Mouse (Mus musculus): ENCODE results near the gene Phf14. TPM values are rescaled to one million over a fixed set of nuclear protein-coding genes. Genes with fewer than 3 reads are reported as not detected.

Gene Phf14
- polyA plus RNA-seq, 1 experiment from 2014 or later: 87.7 TPM

- 95% methylated on average over 1 of the region's 1 CpGs for WGBS
- peaks cover 18% of the 10 kb centered on the region for H3K36me3 ChIP-seq (ENCODE audit: insufficient read depth, low read length)
- no peak overlapping the region for H3K27ac ChIP-seq
- no peak for TF ChIP-seq CTCF (IDR thresholded peaks at IDR 0.05; ENCODE audit: low read depth)
- DNase-seq (ENCODE audit: low spot score) (no peak), ATAC-seq (replicated peaks; ENCODE audit: low FRiP score, low read depth) (no peak)
- H3K4me1 ChIP-seq (replicated peaks; ENCODE audit: insufficient read depth, low read length): no peaks in the 10 kb centered on the region
- H3K9ac ChIP-seq (ENCODE audit: low read depth, low read length): no peak overlapping the region
- H3K9me3 ChIP-seq (replicated peaks; ENCODE audit: low read length): no peaks in the 10 kb centered on the region
- H3K27me3 ChIP-seq (ENCODE audit: insufficient read depth, low read length): no peaks in the 10 kb centered on the region
- no peak overlapping the region for H3K4me3 ChIP-seq (replicated peaks; ENCODE audit: low read depth, low read length)
- no peak overlapping the region for H3K4me2 ChIP-seq (ENCODE audit: low read length)
These were observed 86.2 kb downstream of the Phf14 start for GRCm38 (mm10) chr6:11993782-11994181.

GRCm38 (mm10) chr6:11998576-11998975 is 91.0 kb downstream of the Phf14 start:
- 65% methylated on average over 4 of the region's 4 CpGs for WGBS
- no peak overlapping the region for H3K4me3 ChIP-seq (replicated peaks; ENCODE audit: low read depth, low read length)
- ATAC-seq (replicated peaks; ENCODE audit: low FRiP score, low read depth) (no peak), DNase-seq (ENCODE audit: low spot score) (no peak)
- no peak for TF ChIP-seq CTCF (IDR thresholded peaks at IDR 0.05; ENCODE audit: low read depth)
- no peaks in the 10 kb centered on the region for H3K4me1 ChIP-seq (replicated peaks; ENCODE audit: insufficient read depth, low read length)
- H3K27me3 ChIP-seq (ENCODE audit: insufficient read depth, low read length): no peaks in the 10 kb centered on the region
- H3K27ac ChIP-seq: 0 out of 2 replicates have a peak overlapping the region, but pooled peaks have one; percentile 36
- H3K9ac ChIP-seq (ENCODE audit: low read depth, low read length): no peak overlapping the region
- H3K36me3 ChIP-seq (ENCODE audit: insufficient read depth, low read length): peaks cover 16% of the 10 kb centered on the region
- no peaks in the 10 kb centered on the region for H3K9me3 ChIP-seq (replicated peaks; ENCODE audit: low read length)
- no peak overlapping the region for H3K4me2 ChIP-seq (ENCODE audit: low read length)

- WGBS: 82% methylated on average over 1 of the region's 1 CpGs
- no peak overlapping the region for H3K9ac ChIP-seq (ENCODE audit: low read depth, low read length)
- no peaks in the 10 kb centered on the region for H3K27me3 ChIP-seq (ENCODE audit: insufficient read depth, low read length)
- no peak overlapping the region for H3K27ac ChIP-seq
- no peak for DNase-seq (ENCODE audit: low spot score)
- no peak overlapping the region for H3K4me3 ChIP-seq (replicated peaks; ENCODE audit: low read depth, low read length)
- no peaks in the 10 kb centered on the region for H3K9me3 ChIP-seq (replicated peaks; ENCODE audit: low read length)
- no peak for TF ChIP-seq CTCF (IDR thresholded peaks at IDR 0.05; ENCODE audit: low read depth)
- H3K4me1 ChIP-seq (replicated peaks; ENCODE audit: insufficient read depth, low read length): no peaks in the 10 kb centered on the region
- H3K36me3 ChIP-seq (ENCODE audit: insufficient read depth, low read length): peaks cover 16% of the 10 kb centered on the region
- peak; percentile 59; the same call in 1 of the 2 replicates for ATAC-seq (replicated peaks; ENCODE audit: low FRiP score, low read depth)
- H3K4me2 ChIP-seq (ENCODE audit: low read length): no peak overlapping the region
These were observed 91.9 kb downstream of the Phf14 start for GRCm38 (mm10) chr6:11999506-11999905.

- no peak for DNase-seq (ENCODE audit: low spot score)
- Histone ChIP-seq H3K27me3 (ENCODE audit: insufficient read depth, low read length) (no peaks in the 10 kb centered on the region), H3K4me1 (replicated peaks; ENCODE audit: insufficient read depth, low read length) (no peaks in the 10 kb centered on the region), H3K4me2 (ENCODE audit: low read length) (no peak overlapping the region), H3K9me3 (replicated peaks; ENCODE audit: low read length) (no peaks in the 10 kb centered on the region), H3K4me3 (replicated peaks; ENCODE audit: low read depth, low read length) (no peak overlapping the region), H3K27ac (no peak overlapping the region), H3K9ac (ENCODE audit: low read depth, low read length) (no peak overlapping the region), H3K36me3 (ENCODE audit: insufficient read depth, low read length) (no peaks in the 10 kb centered on the region)
- no peak for ATAC-seq (replicated peaks; ENCODE audit: low FRiP score, low read depth)
- 92% methylated on average over 4 of the region's 4 CpGs for WGBS
- TF ChIP-seq CTCF (IDR thresholded peaks at IDR 0.05; ENCODE audit: low read depth): no peak
These were observed 97.8 kb downstream of the Phf14 start for GRCm38 (mm10) chr6:12005455-12005854.

GRCm38 (mm10) chr6:12006001-12006400 is 98.4 kb downstream of the Phf14 start:
- Histone ChIP-seq H3K4me3 (replicated peaks; ENCODE audit: low read depth, low read length) (no peak overlapping the region), H3K27ac (no peak overlapping the region), H3K4me2 (ENCODE audit: low read length) (no peak overlapping the region), H3K9ac (ENCODE audit: low read depth, low read length) (no peak overlapping the region), H3K36me3 (ENCODE audit: insufficient read depth, low read length) (no peaks in the 10 kb centered on the region), H3K4me1 (replicated peaks; ENCODE audit: insufficient read depth, low read length) (no peaks in the 10 kb centered on the region), H3K27me3 (ENCODE audit: insufficient read depth, low read length) (no peaks in the 10 kb centered on the region), H3K9me3 (replicated peaks; ENCODE audit: low read length) (no peaks in the 10 kb centered on the region)
- ATAC-seq (replicated peaks; ENCODE audit: low FRiP score, low read depth) (no peak), DNase-seq (ENCODE audit: low spot score) (no peak)
- WGBS: 94% methylated on average over 1 of the region's 1 CpGs
- no peak for TF ChIP-seq CTCF (IDR thresholded peaks at IDR 0.05; ENCODE audit: low read depth)

- Histone ChIP-seq H3K27ac (no peak overlapping the region), H3K9me3 (replicated peaks; ENCODE audit: low read length) (no peaks in the 10 kb centered on the region), H3K4me3 (replicated peaks; ENCODE audit: low read depth, low read length) (no peak overlapping the region), H3K9ac (ENCODE audit: low read depth, low read length) (no peak overlapping the region), H3K4me2 (ENCODE audit: low read length) (no peak overlapping the region), H3K4me1 (replicated peaks; ENCODE audit: insufficient read depth, low read length) (no peaks in the 10 kb centered on the region), H3K27me3 (ENCODE audit: insufficient read depth, low read length) (no peaks in the 10 kb centered on the region), H3K36me3 (ENCODE audit: insufficient read depth, low read length) (no peaks in the 10 kb centered on the region)
- WGBS: 93% methylated on average over 5 of the region's 5 CpGs
- ATAC-seq (replicated peaks; ENCODE audit: low FRiP score, low read depth) (no peak), DNase-seq (ENCODE audit: low spot score) (no peak)
- no peak for TF ChIP-seq CTCF (IDR thresholded peaks at IDR 0.05; ENCODE audit: low read depth)
These were observed 104.5 kb downstream of the Phf14 start for GRCm38 (mm10) chr6:12012103-12012502.

- Histone ChIP-seq H3K27me3 (ENCODE audit: insufficient read depth, low read length) (no peaks in the 10 kb centered on the region), H3K36me3 (ENCODE audit: insufficient read depth, low read length) (no peaks in the 10 kb centered on the region), H3K9ac (ENCODE audit: low read depth, low read length) (no peak overlapping the region), H3K9me3 (replicated peaks; ENCODE audit: low read length) (no peaks in the 10 kb centered on the region), H3K4me3 (replicated peaks; ENCODE audit: low read depth, low read length) (no peak overlapping the region), H3K4me1 (replicated peaks; ENCODE audit: insufficient read depth, low read length) (no peaks in the 10 kb centered on the region), H3K4me2 (ENCODE audit: low read length) (0 out of 2 replicates have a peak overlapping the region, but pooled peaks have one; percentile 2), H3K27ac (no peak overlapping the region)
- 33% methylated on average over 2 of the region's 2 CpGs for WGBS
- no peak for TF ChIP-seq CTCF (IDR thresholded peaks at IDR 0.05; ENCODE audit: low read depth)
- peak; percentile 58 for DNase-seq (ENCODE audit: low spot score)
- ATAC-seq (replicated peaks; ENCODE audit: low FRiP score, low read depth): peak; percentile 80; the same call in 1 of the 2 replicates
These were observed 106.4 kb downstream of the Phf14 start for GRCm38 (mm10) chr6:12014035-12014434.

Measured in kidney, postnatal 0 days (tissue).